Mouse (Mus musculus): ENCODE results near the gene Gm5901. TPM values are rescaled to one million over a fixed set of nuclear protein-coding genes. Genes with fewer than 3 reads are reported as not detected.

The Gm5901 gene
- polyA plus RNA-seq, 1 experiment from 2014 or later: not detected

DNA sequence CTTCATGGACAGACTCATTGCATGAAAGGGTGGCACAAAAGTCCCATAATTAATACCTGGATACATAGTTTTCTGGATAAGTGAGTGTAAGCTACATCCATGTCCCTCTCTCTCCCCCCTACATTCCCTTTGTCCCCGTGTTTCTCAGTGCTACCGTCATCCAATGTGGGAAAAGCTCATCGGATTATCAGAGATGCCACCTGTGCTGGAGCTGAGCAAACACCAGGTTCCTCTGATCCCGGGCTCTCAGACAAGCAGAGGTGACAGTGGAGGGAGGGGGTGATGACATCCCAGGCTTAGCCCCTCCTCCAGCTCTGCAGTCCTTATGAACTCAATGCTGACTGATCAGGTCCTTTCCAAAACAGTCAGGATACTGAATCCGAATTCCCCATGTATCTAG lies 49.5 kb downstream of the Gm5901 start:
- no peak overlapping the region for H3K9ac ChIP-seq (replicated peaks; ENCODE audit: low read length)
- ATAC-seq (ENCODE audit: low FRiP score, low TSS enrichment): no peak
- H3K4me1 ChIP-seq (ENCODE audit: insufficient read depth, low read length): 0 out of 2 replicates have a peak, but pooled peaks cover 4% of the 10 kb centered on the region
- H3K4me2 ChIP-seq (replicated peaks; ENCODE audit: low read depth, low read length): no peak overlapping the region
- H3K4me3 ChIP-seq (ENCODE audit: low read length): no peak overlapping the region
- peaks cover 31% of the 10 kb centered on the region for H3K27me3 ChIP-seq (ENCODE audit: insufficient read depth, low read length)
- no peak overlapping the region for H3K27ac ChIP-seq (ENCODE audit: low read length)
- H3K36me3 ChIP-seq (ENCODE audit: insufficient read depth, low read length): no peaks in the 10 kb centered on the region
- H3K9me3 ChIP-seq (ENCODE audit: low read length): no peaks in the 10 kb centered on the region
- 30% methylated on average over 5 of the region's 5 CpGs for WGBS

DNA sequence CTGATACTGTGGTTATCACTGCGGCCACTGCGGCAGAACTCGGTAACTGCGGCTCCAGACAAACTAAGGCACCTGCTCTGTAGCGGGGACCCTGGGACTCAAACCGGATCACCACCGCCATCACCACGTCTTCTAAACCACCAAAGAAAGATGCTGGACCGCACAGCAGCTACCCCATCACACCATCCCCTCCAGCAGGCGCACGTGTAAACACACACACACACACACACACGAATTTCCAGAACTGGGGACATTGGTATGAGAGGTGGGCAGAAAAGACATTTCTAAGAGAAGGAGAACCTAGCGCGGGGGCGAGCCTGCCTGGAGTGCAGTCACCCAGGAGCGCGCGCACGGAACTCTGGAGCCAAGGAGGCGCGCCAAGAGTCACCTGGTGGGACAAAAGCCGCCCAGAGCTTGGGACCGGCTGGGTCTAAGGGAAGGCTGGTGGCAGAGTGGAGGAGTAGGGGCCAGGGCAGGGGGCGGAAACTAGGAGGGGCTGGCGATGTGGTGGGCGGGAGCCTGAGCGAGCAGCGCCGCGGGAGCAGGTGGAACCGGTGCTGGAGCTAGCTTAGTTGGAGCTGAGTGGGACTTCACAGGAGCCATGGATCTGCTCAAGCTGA lies 50.7 kb downstream of the Gm5901 start, which contains the start of gene Cckbr:
Gene Cckbr (plus strand): TSS at position 308 of the 620 bp plus-strand sequence.
- Histone ChIP-seq H3K27ac (ENCODE audit: low read length) (no peak within 1 kb of the TSS), H3K4me1 (ENCODE audit: insufficient read depth, low read length) (0 out of 2 replicates have a peak, but pooled peaks cover 4% of the 10 kb centered on the region), H3K27me3 (ENCODE audit: insufficient read depth, low read length) (peaks cover 31% of the 10 kb centered on the region), H3K4me3 (ENCODE audit: low read length) (peak within 1 kb of the TSS; percentile 42), H3K4me2 (replicated peaks; ENCODE audit: low read depth, low read length) (peak within 1 kb of the TSS; percentile 65), H3K9me3 (ENCODE audit: low read length) (no peaks in the 10 kb centered on the region), H3K36me3 (ENCODE audit: insufficient read depth, low read length) (no peaks in the 10 kb centered on the region), H3K9ac (replicated peaks; ENCODE audit: low read length) (peak within 1 kb of the TSS; percentile 36; the same call in 1 of the 2 replicates)
- ATAC-seq (ENCODE audit: low FRiP score, low TSS enrichment): peak; percentile 93
- 2% methylated on average over 31 of the region's 31 CpGs for WGBS

DNA sequence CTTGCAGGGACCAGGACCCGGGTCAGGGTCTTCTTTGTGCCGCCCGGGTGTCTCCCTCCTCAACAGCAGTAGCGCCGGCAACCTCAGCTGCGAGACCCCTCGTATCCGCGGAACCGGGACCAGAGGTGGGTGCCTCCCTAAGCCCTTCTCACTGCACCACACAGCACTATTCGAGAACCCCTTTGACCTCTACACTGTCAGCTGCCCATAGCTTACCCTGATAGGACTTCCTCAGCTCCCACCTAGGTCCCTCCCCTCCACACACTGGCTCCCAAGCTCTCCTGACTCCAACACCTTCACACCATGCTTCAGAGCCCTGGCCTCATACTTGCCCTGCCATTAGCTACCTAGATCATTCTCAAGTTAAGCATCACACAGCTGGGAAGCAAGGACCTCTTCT lies 51.2 kb downstream of the Gm5901 start:
- peak; percentile 69; the same call in 1 of the 2 replicates for ATAC-seq (ENCODE audit: low FRiP score, low TSS enrichment)

More for the DNA sequence above, 51.2 kb downstream of the Gm5901 start:
- Histone ChIP-seq H3K4me2 (replicated peaks; ENCODE audit: low read depth, low read length) (peak overlapping the region; percentile 65), H3K27ac (ENCODE audit: low read length) (no peak overlapping the region), H3K36me3 (ENCODE audit: insufficient read depth, low read length) (no peaks in the 10 kb centered on the region), H3K9ac (replicated peaks; ENCODE audit: low read length) (peak overlapping the region; percentile 36; the same call in 1 of the 2 replicates), H3K27me3 (ENCODE audit: insufficient read depth, low read length) (peaks cover 31% of the 10 kb centered on the region), H3K4me1 (ENCODE audit: insufficient read depth, low read length) (0 out of 2 replicates have a peak, but pooled peaks cover 4% of the 10 kb centered on the region), H3K9me3 (ENCODE audit: low read length) (no peaks in the 10 kb centered on the region), H3K4me3 (ENCODE audit: low read length) (peak overlapping the region; percentile 42)
- WGBS: 2% methylated on average over 11 of the region's 11 CpGs

Other genes with a start within 250 kb of the Gm5901 start
- not detected in 2 replicates for gene Olfr683, start 228.0 kb upstream of the Gm5901 start, polyA plus RNA-seq (2015; fragmentation: Nextera tagmentation; extraction: Ambion mirVana)
- not detected in 2 replicates for gene Olfr684, start 211.4 kb upstream of the Gm5901 start, polyA plus RNA-seq (2015; fragmentation: Nextera tagmentation; extraction: Ambion mirVana)
- gene Olfr685, start 189.0 kb upstream of the Gm5901 start, polyA plus RNA-seq (2015; fragmentation: Nextera tagmentation; extraction: Ambion mirVana): not detected in 2 replicates
- not detected in 2 replicates for gene Olfr686, start 167.6 kb upstream of the Gm5901 start, polyA plus RNA-seq (2015; fragmentation: Nextera tagmentation; extraction: Ambion mirVana)
- not detected in 2 replicates for gene Olfr688, start 86.9 kb upstream of the Gm5901 start, polyA plus RNA-seq (2015; fragmentation: Nextera tagmentation; extraction: Ambion mirVana)
- not detected in 2 replicates for gene Olfr689, start 63.9 kb upstream of the Gm5901 start, polyA plus RNA-seq (2015; fragmentation: Nextera tagmentation; extraction: Ambion mirVana)
- not detected in 2 replicates for gene Olfr690, start 40.9 kb upstream of the Gm5901 start, polyA plus RNA-seq (2015; fragmentation: Nextera tagmentation; extraction: Ambion mirVana)
- not detected in 2 replicates for gene Olfr691, start 32.8 kb upstream of the Gm5901 start, polyA plus RNA-seq (2015; fragmentation: Nextera tagmentation; extraction: Ambion mirVana)
- not detected in 2 replicates for gene Olfr692, start 6.8 kb upstream of the Gm5901 start, polyA plus RNA-seq (2015; fragmentation: Nextera tagmentation; extraction: Ambion mirVana)
- gene Fam160a2, start 25.0 kb downstream of the Gm5901 start, polyA plus RNA-seq (2015; fragmentation: Nextera tagmentation; extraction: Ambion mirVana): 47.2 and 49.2 TPM in 2 replicates
- not detected in 2 replicates for gene Cnga4, start 29.5 kb downstream of the Gm5901 start, polyA plus RNA-seq (2015; fragmentation: Nextera tagmentation; extraction: Ambion mirVana)
- 0.67 and 0.85 TPM in 2 replicates for gene Cckbr, start 50.7 kb downstream of the Gm5901 start, polyA plus RNA-seq (2015; fragmentation: Nextera tagmentation; extraction: Ambion mirVana)
- gene Cavin3, start 107.3 kb downstream of the Gm5901 start, polyA plus RNA-seq (2015; fragmentation: Nextera tagmentation; extraction: Ambion mirVana): 59.4 and 75.7 TPM in 2 replicates
- gene Smpd1, start 179.3 kb downstream of the Gm5901 start, polyA plus RNA-seq (2015; fragmentation: Nextera tagmentation; extraction: Ambion mirVana): 58.7 and 60.7 TPM in 2 replicates
- 62.1 and 62.2 TPM in 2 replicates for gene Apbb1, start 206.6 kb downstream of the Gm5901 start, polyA plus RNA-seq (2015; fragmentation: Nextera tagmentation; extraction: Ambion mirVana)
- 1.3 and 1.7 TPM in 2 replicates for gene Hpx, start 225.1 kb downstream of the Gm5901 start, polyA plus RNA-seq (2015; fragmentation: Nextera tagmentation; extraction: Ambion mirVana)